Mouse (Mus musculus) right cerebral cortex, postnatal 4 days (tissue): ENCODE data around the gene Oas1h.
A peak's percentile ranks its signal among the peaks of the same experiment; 100 is the strongest.
"Not testable (repeated sequence)": the region's sequence is repeated elsewhere in the genome, so short reads cannot be mapped to it uniquely, and the experiment has no call there.

Experiments used
- DNase-seq: peaks from one replicate; pipeline ENCODE4 v3.0.0-alpha.2; 2022

Gene Oas1h

GRCm38 (mm10) chr5:120861121-120861520, at the start of gene Oas1h:
Oas1h (plus strand) TSS chr5:120861421.
- DNase-seq, result no peak

- DNase-seq, result peak; percentile 59
Measured at GRCm38 (mm10) chr5:120811951-120812819, 49.0 kb upstream of the Oas1h start, which contains the start of gene Oas1c. Oas1c (minus strand) TSS chr5:120812514.

- no peak for DNase-seq
Measured at GRCm38 (mm10) chr5:120813023-120813422, 48.2 kb upstream of the Oas1h start.

- DNase-seq, result peak; percentile 11
Measured at GRCm38 (mm10) chr5:120815949-120816348, 45.3 kb upstream of the Oas1h start.

GRCm38 (mm10) chr5:120818999-120819398, 42.2 kb upstream of the Oas1h start:
- no peak for DNase-seq

- no peak for DNase-seq
Measured at GRCm38 (mm10) chr5:120831031-120831430, 30.2 kb upstream of the Oas1h start.

GRCm38 (mm10) chr5:120833335-120834280, 27.6 kb upstream of the Oas1h start:
- DNase-seq, result no peak

- DNase-seq, result peak; percentile 69
Measured at GRCm38 (mm10) chr5:120836731-120837585, 24.3 kb upstream of the Oas1h start.

- no peak for DNase-seq
Measured at GRCm38 (mm10) chr5:120844713-120845112, 16.5 kb upstream of the Oas1h start.

GRCm38 (mm10) chr5:120847067-120847466, 14.2 kb upstream of the Oas1h start, which contains the start of gene Oas1f:
Oas1f (plus strand) TSS chr5:120847367.
- DNase-seq, result no peak

GRCm38 (mm10) chr5:120849601-120850136, 11.6 kb upstream of the Oas1h start:
- peak; percentile 21 for DNase-seq

GRCm38 (mm10) chr5:120859241-120859640, 2.0 kb upstream of the Oas1h start:
- DNase-seq, result no peak

GRCm38 (mm10) chr5:120865336-120865860, 4.2 kb downstream of the Oas1h start:
- no peak for DNase-seq

GRCm38 (mm10) chr5:120869436-120870015, 8.3 kb downstream of the Oas1h start:
- DNase-seq, result no peak

GRCm38 (mm10) chr5:120870081-120870480, 8.9 kb downstream of the Oas1h start:
- no peak for DNase-seq

- no peak for DNase-seq
Measured at GRCm38 (mm10) chr5:120870782-120871181, 9.6 kb downstream of the Oas1h start.

GRCm38 (mm10) chr5:120871469-120871868, 10.2 kb downstream of the Oas1h start:
- DNase-seq, result no peak

- not testable (repeated sequence) for DNase-seq
Measured at GRCm38 (mm10) chr5:120876839-120877238, 15.6 kb downstream of the Oas1h start.

GRCm38 (mm10) chr5:120877407-120877806, 16.2 kb downstream of the Oas1h start:
- not testable (repeated sequence) for DNase-seq

GRCm38 (mm10) chr5:120878803-120879202, 17.6 kb downstream of the Oas1h start:
- not testable (repeated sequence) for DNase-seq

GRCm38 (mm10) chr5:120881681-120882080, 20.5 kb downstream of the Oas1h start:
- DNase-seq, result not testable (repeated sequence)
